Mouse (Mus musculus) embryo, embryonic 11 days (tissue): ENCODE measurements around the gene Acot10.
"Not testable (repeated sequence)": the region's sequence is repeated elsewhere in the genome, so short reads cannot be mapped to it uniquely, and the experiment has no call there.

ENCODE experiments used
- DNase-seq: peaks from one replicate; pipeline ENCODE4 v3.0.0-alpha.2; 2015

The Acot10 gene

GRCm38 (mm10) chr15:20666650-20667049 is at the start of gene Acot10:
TSS of gene Acot10 (minus strand) at chr15:20666750.
- no peak for DNase-seq

- DNase-seq: no peak
Measured at GRCm38 (mm10) chr15:20711859-20712258, 45.3 kb upstream of the Acot10 start.

GRCm38 (mm10) chr15:20696229-20696628 is 29.7 kb upstream of the Acot10 start:
- DNase-seq: no peak

GRCm38 (mm10) chr15:20684200-20684599 is 17.6 kb upstream of the Acot10 start:
- no peak for DNase-seq

GRCm38 (mm10) chr15:20682719-20683118 is 16.2 kb upstream of the Acot10 start:
- DNase-seq: no peak

GRCm38 (mm10) chr15:20669507-20669906 is 3.0 kb upstream of the Acot10 start:
- DNase-seq: not testable (repeated sequence)

GRCm38 (mm10) chr15:20667989-20668388 is 1.4 kb upstream of the Acot10 start:
- no peak for DNase-seq

- DNase-seq: no peak
Measured at GRCm38 (mm10) chr15:20667350-20667749, 800 bp upstream of the Acot10 start.

GRCm38 (mm10) chr15:20660221-20660620 is 6.3 kb downstream of the Acot10 start:
- DNase-seq: no peak

- no peak for DNase-seq
Measured at GRCm38 (mm10) chr15:20642905-20643414, 23.6 kb downstream of the Acot10 start.

GRCm38 (mm10) chr15:20639155-20639554 is 27.4 kb downstream of the Acot10 start:
- DNase-seq: no peak

GRCm38 (mm10) chr15:20634593-20634992 is 32.0 kb downstream of the Acot10 start:
- peak; percentile 1 for DNase-seq
